Mouse (Mus musculus): Measurements from ENCODE around the gene Hnrnph1. TPM values are rescaled to one million over a fixed set of nuclear protein-coding genes. Genes with fewer than 3 reads are reported as not detected.
"Not testable (repeated sequence)": the region's sequence is repeated elsewhere in the genome, so short reads cannot be mapped to it uniquely, and the experiment has no call there.

The Hnrnph1 gene
- 100 to 1,000 TPM; 155 to 240 (median 214) TPM for polyA plus RNA-seq (2017; shearing (Covaris generic))

DNA sequence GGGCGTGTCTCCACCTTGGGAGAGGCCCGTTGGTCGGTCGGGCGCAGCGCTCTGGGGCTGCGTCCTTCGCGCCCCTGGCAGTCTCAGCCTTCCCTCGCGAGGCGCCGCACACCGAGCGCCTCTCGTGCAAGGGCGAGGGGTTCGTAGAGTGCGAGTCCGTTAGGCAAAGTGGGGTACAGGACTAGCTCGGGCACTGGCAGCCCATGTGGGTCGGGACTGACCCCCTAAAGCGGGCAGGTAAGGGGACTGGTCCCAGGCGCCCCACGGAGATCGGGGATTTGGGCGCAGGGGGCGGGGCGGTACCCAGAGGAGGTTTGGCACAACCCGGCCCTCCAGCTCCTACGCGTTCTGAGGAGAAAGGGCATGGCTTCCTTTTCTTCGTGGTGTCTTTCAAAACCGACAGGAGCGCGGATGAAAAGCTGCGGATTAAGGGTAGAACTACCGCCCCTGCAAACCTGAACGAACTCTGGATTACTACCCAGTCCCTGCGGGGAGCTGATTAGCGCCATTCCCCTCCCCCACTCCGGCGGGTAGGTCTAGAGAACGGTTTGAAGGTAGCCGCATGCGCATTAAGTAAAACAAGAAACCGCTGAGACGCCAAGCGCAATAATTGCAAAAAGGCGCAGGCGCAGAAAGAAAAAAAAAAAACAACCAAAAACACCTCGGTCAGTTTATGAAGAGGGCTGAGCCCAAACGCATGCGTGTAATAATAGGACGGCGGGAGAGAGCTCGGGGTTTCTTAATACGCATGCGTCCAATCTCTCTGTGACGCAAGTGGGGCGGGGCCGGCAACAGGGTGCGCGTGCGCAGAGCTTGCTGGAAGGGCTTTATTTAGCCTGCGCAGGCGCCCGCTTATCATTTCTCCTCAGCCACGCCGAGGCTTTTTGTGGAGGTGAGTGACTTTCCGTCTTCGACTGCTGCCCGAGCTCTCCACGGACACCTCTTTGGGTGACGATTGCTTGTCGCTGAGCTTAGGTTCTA, at the start of gene Hnrnph1:
Gene Hnrnph1, plus strand, starts transcription at position 80 of the 981 bp plus-strand sequence.
- peak; percentile 67 for ATAC-seq

GRCm38 (mm10) chr11:50328075-50328625, 48.6 kb upstream of the Hnrnph1 start:
- ATAC-seq: no peak

GRCm38 (mm10) chr11:50329378-50329777, 47.4 kb upstream of the Hnrnph1 start:
- ATAC-seq: no peak

- ATAC-seq: no peak
These were observed 43.6 kb upstream of the Hnrnph1 start for GRCm38 (mm10) chr11:50333181-50333580.

- no peak for ATAC-seq
These were observed 40.7 kb upstream of the Hnrnph1 start for GRCm38 (mm10) chr11:50336126-50336525.

- no peak for ATAC-seq
These were observed 39.9 kb upstream of the Hnrnph1 start for GRCm38 (mm10) chr11:50336891-50337290.

DNA sequence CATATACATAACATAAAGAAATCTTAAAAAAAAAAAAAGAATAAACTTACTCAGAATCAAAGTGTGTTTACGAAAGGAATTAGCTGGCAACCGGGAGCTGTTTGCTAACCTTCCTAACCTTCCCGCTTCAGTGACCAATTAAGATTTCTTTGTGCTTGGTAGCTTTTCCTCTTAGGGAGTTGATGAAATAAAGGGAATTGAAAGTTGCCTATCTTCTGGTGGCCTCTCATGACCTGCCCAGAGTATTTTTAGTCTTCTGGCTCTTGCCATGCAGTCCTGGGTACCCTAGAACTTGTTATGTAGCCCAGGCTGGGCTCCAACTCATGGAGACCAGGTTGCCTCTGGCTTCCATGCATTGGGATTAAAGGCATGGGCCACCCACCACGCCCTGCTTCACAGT, 31.3 kb upstream of the Hnrnph1 start:
- no peak for ATAC-seq

GRCm38 (mm10) chr11:50346256-50347032, 30.3 kb upstream of the Hnrnph1 start:
- ATAC-seq: no peak

- ATAC-seq: no peak
These were observed 24.6 kb upstream of the Hnrnph1 start for GRCm38 (mm10) chr11:50352177-50352576.

DNA sequence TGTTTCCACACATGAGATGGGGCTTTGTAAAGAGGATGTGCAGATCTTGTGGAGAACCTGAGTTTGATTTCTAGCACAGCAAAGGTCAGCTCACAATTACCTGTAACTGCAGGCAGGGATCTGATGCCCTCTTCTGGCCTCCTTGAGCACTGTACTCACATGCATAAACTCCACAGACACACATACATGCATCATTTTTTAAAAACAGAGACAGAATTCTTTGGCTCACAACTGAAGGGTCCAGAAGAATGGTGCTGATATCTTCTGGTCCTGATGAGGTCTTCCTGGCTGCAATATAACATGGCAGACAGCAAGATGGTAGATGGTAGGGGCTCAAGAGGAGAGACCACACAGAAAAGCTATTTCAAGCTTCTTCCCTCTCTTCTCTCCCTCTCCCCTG, 22.6 kb upstream of the Hnrnph1 start, which contains the start of gene Cby3:
Gene Cby3, plus strand, starts transcription at position 301 of the 400 bp plus-strand sequence.
- no peak for ATAC-seq

- no peak for ATAC-seq
These were observed 21.9 kb upstream of the Hnrnph1 start for GRCm38 (mm10) chr11:50354851-50355250.

- no peak for ATAC-seq
These were observed 21.4 kb upstream of the Hnrnph1 start for GRCm38 (mm10) chr11:50355395-50355794.

DNA sequence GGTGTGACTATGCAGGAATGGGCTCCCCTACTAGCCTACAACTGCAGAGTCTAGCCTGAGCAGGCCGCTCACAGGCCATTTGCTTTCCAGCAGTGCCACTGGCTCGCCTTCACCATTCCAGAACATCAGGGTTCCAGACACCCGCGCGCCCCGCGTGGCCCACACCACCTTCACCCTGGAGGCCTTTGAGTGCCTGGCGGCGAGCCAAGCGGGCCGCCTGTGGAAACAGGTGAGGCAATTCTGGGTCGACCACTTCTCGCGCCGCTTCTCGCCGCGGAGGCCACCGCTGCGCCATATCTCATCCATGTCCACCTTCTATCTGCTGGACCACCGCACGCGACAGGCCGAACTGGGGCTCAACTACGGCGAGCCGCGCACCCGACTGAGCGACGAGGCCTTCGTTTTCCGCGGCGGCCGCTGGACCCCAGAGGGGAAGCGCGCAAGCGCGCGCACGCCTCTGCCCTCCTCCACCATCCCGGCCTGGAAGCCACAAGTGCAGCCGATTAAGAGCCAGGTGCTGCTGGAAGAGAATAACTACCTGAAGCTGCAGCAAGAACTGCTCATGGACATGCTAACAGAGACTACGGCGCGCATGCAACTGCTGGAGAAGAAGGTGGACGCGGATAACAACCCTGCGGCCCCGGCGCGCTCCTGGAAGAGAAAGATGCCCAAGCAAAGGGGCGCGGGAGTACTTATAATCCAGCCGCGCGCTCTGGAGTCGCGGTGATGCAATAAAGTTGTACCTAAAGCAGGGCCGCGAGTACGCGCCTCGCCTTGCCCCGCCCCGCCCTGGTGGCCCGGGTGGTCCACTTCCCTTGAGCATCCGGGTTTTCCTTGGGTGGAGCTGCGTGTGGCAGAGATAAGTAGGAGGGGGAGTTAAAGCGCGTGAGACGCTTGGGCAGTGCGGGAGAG, 17.6 kb upstream of the Hnrnph1 start:
- ATAC-seq: no peak

DNA sequence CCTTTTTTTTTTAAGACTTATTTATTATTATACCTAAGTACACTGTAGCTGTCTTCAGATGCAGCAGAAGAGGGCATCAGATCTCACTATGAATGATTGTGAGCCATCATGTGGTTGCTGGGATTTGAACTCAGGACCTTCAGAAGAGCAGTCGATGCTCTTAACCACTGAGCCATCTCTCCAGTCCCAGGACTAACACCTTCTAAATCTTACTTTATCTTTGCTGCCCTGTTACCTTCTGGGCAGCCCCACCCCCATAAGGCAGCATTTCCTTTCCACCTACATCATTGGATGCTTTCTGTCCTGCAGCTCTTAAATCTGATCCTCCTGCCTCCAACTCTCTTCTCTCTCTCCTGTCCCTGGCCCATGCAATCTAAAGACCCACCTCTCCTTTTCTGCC, 15.5 kb upstream of the Hnrnph1 start:
- ATAC-seq: not testable (repeated sequence)

DNA sequence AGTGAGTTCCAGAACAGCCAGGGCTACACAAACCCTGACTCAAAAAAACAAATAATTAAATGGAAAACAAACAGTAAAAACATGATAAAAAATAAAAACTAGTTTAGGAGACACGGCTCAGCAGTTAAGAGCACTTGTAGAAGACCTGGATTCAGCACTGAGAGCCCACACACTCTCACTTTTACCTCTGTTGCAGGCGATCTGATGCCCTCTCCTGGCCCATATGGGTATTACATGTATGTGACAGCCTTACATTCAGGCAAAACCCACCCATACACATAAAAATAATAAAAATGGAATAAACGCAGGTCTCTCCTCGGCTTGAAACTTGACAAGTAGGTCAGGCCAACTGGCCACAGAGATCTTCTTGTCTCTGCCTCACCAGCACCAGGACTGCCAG, 12.2 kb upstream of the Hnrnph1 start:
- ATAC-seq: peak; percentile 64

GRCm38 (mm10) chr11:50365322-50365721, 11.5 kb upstream of the Hnrnph1 start:
- no peak for ATAC-seq

GRCm38 (mm10) chr11:50367531-50367930, 9.3 kb upstream of the Hnrnph1 start:
- no peak for ATAC-seq

DNA sequence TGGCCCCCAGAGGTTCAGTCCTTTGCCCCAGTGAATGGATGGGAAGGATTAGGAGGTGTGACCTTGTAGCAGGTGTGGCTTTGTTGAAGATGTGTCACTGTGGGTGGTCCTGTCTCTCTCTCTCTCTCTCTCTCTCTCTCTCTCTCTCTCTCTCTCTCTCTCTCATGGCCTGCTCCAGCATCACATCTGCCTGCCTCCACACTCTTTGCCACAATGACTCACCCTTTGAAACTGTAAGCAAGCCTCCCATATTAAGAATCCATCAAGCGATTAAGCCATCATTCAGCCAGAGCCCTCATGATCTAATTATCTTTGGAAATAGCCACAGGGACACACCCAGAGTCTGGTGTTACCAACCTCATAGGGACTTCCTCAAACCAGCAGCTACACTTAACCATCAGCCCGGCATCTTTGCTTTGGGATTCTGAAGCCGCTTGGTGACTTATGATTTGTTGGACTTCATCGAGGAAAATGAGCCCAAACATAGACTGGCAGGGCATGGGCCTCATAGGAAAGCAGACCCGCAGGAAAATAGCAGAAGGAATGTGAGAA, 7.4 kb upstream of the Hnrnph1 start:
- no peak for ATAC-seq

GRCm38 (mm10) chr11:50370969-50371368, 5.8 kb upstream of the Hnrnph1 start:
- no peak for ATAC-seq

GRCm38 (mm10) chr11:50371399-50371841, 5.4 kb upstream of the Hnrnph1 start:
- peak; percentile 61 for ATAC-seq

DNA sequence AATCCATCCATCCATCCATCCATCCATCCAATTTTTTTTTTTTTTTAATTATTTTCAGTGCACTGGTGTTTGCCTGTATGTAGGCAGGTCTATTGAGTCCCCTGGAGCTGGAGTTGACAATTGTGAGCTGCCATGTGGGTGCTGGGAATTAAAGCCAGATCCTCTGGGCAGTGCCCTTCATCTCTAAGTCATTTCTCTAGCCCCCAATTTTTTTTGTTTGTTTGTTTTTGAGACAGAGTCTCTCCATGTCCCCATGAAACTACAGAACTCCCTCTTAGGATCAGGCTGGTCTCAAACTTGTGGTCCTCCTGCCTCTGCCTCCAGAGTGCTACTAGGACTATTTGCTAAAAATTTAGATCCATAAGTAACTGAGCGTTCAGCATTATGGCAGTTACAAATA, 4.9 kb upstream of the Hnrnph1 start:
- no peak for ATAC-seq

DNA sequence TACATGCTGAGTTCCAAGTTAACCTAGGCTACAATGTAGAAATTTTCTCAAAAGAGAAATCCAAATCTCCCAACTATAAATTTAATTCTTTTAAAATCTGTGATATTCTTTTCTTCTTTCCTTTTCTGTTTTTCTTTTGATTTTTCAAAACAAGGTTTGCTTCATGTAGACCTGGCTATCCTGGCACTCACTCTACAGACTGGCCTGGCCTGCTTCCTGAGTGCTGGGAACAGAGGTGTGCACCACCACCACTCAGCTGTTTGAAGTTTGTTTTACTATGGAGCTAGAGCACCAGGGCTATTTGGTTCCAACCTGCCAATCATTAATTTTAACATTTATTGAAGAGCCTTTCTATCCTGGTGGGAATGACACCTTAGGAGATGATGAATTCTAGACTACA, 3.7 kb upstream of the Hnrnph1 start:
- no peak for ATAC-seq
